Mouse (Mus musculus) lung, postnatal 4 days (tissue): ENCODE results near the gene Tardbp.

Experiments used
- DNase-seq, 2 experiments: peaks; one replicate each; pipeline ENCODE4 v3.0.0; 2021

Tardbp gene

DNA sequence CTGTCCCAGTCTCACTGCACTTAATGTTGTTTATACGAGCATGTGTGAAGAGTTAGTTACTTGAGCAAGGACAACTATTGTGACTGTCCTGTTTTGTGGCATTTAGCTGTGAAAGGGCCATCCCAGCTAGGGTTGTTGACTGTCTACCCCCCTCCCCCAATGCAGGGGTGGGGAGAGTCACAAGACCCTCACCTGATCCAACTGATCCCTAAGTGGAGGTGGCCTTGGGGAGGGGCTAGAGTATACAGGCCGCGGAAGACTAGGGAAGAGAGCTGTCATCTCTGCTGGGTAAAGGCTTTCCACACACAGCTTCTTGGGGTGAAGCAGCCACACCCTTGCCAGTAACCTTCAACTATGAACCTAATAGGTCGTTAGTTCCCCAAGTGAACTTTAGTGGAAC, 26.5 kb downstream of the Tardbp start:
- DNase-seq, result peak in 1 of 2 experiments; percentile 8

DNA sequence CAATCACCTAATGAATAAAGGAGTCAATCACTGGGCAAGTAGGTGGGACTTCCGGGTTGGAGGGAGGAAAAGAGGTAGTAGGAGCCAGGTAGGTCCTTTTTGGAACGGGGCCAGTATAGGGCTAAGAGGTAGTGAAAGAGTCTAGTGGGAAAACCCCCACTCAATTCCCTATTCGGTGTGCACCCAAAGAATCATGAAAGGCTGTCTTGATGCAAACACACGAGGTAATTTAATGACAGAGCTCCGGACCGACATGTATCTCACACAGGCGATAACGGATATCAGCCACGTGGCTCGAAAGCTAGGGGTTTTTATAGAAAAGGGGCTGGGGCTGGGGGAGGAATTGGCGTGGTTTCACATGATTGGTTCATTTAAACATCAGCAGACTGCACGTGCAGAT, 28.0 kb downstream of the Tardbp start:
- DNase-seq, result no peak

DNA sequence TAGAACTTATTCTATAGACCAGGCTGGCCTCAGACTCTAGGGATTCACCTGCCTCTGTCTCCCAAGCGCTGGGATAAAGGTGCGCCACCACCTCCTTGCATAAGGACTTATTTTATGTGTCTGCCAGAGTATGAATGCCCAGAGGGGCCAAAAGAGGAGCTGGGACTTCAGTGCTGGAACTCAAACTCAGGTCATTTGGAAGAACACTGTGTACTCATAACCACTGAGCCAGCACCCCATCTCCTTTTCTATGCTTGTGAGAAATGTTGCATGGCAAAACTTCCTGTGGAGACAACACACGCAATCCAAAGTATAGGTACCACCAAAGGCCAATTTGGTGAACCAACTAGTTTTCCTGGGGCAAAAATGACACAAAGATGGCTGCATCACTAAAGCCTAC, 30.1 kb downstream of the Tardbp start:
- peak in 1 of 2 experiments; percentile 8 for DNase-seq

DNA sequence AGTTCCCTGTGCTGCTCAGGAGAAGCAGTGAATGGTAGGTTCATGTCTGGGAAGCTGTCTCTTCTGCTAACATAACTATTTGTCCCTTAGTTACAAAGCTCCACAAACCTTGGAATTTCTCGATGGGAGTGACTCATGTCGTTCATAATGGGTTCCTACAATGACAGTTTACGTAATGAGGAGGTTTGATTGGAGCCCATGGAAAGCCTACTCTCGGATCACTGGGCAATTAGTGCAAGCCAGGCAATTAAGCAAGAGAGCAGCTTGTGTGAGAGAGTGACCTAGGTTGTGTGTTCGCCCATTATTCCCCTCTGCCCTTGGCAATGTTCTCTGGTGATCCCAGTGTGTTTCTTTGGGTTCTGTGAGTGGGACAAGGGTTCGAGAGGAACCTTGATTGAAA, 30.9 kb downstream of the Tardbp start:
- DNase-seq, result peak in 1 of 2 experiments; percentile 4

DNA sequence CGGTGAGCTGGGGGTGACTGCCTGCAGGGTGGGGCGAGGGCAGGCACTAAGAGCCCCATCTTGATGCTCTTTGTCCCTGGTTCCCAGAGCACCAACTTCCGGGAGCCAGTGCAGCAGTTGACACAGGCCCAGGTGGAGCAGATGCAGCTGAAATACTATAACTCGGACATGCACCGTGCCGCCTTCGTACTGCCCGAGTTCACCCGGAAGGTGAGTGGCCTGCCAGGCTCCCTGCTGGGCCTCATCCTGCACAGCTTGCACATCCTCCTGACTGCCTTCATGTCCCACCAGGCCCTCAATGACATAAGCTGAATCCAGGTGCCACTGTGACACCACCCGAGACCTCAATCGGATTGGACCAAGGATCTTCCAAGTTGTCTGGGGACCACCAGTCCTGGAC, 32.8 kb downstream of the Tardbp start:
- peak in 1 of 2 experiments; percentile 20 for DNase-seq

DNA sequence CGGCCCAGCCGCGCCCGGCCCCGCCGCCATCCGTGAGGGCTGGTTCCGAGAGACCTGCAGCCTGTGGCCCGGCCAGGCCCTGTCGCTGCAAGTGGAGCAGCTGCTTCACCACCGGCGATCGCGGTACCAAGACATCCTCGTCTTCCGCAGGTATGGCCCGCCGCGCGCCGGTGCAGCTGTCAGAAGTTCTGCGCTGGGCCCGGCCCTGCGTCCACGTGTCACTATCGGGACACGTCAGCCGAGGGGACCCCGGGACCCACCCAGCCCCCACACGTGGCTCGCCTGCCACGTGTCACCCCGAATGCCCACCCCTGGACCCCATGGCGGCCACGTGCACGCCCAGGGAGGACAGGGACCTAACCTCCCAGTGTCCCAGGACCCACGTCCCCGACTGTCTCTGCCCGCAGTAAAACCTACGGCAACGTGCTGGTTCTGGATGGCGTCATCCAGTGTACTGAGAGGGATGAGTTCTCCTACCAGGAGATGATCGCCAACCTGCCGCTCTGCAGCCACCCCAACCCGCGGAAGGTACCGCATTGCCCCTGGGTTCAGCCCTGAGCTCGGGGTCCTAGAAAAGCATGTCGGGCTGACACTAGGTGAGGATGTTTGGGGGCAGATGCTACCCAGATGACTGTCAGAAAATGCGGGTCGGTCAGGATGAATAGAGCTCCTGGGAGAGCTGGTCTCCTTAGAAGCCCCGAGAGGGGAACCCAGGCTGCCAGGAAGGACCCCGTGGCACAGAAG, 35.0 kb downstream of the Tardbp start:
- DNase-seq, result no peak

DNA sequence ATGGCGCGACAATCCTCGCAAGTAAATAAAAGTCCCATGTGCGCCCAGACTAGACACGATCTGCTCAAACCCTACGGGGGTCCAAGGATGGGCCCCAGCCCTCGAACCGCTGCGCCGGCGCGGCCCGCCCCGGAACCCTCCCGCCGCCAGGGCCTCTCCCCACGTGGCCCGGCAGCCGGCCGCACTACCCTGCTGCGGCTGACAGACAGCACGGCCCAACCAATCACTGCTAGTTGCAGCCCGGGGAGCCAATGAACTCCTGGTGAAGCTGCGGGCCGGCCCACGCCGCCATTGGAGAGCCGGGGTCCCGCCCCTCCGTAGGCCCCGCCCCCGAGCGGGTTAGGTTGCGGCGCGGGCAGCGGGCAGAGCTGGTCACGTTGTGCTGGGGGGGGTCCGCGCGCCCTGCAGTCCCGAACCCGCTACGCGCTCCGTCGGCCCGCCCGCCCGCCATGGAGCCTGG, 35.6 kb downstream of the Tardbp start, which contains the start of gene Srm:
Gene Srm, plus strand, starts transcription at position 333 of the 460 bp plus-strand sequence.
- DNase-seq, result peak; percentile 98 to 99

DNA sequence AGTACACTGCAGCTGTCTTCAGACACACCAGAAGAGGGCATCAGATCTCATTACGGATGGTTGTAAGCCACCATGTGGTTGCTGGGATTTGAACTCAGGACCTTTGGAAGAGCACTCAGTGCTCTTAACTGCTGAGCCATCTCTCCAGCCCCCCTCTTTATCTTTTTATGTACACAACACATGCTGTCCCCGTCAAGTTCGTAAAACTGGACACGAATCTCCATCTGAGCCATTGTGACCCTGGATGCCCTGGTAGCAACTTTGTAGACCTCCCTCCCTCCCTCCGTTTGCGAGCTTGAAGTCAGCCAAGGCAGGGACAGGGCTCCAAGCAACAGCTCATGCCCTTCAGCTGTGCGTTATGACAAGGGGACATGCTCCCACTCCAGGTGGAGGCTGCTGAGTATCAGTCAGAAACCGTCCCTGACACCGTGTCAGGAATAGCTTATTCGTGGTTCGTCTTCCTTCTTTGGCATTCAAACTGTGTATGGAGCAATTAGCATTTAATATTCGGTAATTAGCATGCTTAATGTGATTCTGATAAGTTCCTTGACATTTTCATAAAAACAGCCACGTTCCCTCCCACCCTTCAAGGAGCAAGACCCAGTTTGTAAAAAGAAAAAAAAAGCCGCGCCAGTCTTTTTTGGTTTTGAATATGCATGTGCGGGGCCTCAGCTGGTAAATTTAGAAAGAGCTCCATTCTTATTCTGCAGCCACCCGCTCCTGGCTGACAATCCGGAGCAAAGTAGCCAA, 36.2 kb downstream of the Tardbp start:
- no peak for DNase-seq

DNA sequence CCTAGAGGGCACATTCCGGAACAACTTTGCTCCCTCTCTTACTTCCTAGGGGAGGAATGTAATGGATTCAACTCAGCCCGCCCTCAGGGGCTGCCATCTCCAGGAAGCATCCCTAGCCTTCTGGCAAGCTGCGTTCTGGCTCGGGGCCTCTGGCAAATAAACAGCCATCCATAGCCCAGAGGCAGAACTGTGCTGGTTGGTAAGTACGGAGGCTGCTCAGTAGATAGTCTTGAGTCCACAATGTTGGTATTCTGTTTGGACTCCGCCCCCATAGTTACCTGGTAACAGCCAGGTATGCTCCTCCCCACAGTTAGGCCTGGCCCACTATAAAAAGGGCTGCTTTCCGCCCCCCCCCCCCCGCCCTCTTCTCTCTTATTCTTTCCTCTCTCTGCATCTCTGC, 37.3 kb downstream of the Tardbp start:
- peak in 1 of 2 experiments; percentile 28 for DNase-seq

DNA sequence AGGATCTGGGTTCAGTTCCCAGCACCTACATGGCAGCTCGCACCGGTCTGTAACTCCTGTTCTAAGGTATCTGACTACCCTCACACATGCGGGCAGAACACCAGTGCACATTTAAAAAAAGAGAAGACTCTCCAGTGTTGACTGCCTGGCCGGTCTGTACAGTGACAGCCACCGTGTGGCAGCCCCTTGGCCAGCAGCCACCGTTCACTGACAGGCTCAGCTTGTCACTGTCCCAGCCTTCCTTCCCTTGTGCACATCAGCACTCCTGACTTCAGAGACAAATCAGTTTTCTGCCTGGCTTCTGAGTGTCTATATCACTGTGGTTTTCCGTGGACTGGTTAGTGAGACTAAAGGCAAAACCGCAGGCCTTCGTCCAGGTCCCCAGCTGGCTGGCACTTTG, 38.0 kb downstream of the Tardbp start:
- DNase-seq, result peak in 1 of 2 experiments; percentile 43

DNA sequence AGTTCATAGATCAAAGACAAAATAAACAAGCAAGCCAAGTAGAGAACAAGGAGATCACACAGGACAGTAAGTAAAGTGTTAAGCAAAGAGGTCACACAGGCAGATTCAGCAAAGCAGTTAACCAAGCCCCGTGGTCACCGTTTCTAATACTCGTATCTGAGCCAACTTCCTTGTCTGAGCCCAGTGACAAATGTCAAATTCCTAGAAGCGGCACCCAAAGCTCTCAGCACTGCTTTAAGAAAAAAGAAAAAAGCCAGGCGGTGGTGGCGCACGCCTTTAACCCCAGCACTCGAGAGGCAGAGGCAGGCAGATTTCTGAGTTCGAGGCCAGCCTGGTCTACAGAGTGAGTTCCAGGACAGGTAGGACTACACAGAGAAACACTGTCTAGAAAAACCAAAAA, 40.2 kb downstream of the Tardbp start:
- DNase-seq, result no peak

DNA sequence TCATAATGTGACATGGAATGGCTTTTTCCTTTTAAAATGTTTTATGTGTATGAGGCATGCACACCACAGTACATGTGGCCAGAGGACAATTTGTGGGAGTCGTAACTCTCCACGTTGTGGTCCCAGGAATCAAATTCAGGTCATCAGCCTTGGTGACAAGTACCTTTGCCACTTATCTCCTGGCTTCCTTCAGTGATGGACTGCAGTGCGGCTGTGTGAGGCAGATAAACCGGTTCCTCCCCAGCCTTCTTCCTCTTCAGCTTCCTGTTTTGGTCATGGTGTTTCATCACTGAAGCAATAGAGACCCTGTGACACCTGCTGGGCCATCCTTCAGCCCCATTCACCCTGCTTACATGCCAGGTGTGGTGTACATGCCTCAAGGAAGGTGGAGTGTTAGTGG, 43.6 kb downstream of the Tardbp start:
- DNase-seq, result no peak

DNA sequence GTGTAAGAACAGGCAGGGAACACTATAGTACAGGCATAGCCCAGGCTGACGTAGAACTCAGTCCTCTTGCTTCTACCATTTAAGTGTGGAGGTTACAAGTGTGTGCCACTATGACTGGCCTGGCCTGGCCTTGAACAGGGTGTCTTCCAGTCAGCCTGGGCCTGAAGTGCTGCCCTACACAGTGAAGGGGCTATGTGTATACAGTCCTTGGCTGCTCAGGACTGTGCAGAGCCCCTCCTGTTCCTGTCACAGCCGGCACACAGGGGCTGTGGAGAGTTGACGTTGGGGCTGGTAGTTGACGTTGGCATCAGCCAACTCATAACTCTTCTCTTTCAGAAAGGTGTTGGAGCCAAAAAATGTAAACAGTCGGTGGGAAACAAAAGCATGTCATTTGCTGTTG, 45.4 kb downstream of the Tardbp start:
- DNase-seq, result no peak

DNA sequence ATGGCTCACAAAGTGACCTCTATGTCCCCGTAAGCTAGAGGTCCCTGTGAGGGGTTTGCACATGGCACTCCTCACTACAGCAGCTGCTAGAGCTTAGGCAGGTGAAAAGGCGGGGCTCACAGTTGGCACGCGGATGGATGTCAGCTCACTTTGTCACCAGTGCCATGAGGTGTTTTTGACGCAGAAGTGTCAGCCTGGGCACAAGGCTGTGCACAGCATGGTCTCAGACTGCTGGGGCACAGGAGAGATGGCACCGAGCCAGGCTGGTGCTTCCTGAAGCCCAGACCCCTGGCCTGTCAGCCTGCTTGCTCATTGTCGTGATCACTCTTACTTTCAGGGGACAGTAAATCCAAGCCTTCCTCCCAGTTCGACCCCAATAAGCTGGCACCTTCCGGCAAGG, 46.1 kb downstream of the Tardbp start:
- DNase-seq, result no peak

DNA sequence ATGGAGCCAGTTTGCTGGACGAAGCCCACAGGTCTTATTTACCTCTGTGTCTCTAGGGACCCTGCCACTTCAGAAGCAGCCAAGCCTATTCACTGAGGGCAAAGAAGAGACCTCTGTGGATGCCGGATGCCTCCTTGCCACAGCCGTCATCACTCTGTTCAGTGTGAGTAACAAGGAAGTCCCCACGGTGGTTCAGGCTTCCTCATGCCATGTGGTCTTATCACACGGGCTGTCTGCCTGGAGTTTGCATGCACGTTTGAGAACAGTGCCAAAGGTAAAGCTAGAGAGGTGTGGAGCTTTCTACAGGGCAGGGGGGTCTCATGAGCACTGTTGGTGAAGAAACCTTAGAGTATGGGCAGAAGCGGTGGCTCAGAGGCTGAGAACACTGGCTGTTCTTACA, 53.6 kb downstream of the Tardbp start:
- no peak for DNase-seq

DNA sequence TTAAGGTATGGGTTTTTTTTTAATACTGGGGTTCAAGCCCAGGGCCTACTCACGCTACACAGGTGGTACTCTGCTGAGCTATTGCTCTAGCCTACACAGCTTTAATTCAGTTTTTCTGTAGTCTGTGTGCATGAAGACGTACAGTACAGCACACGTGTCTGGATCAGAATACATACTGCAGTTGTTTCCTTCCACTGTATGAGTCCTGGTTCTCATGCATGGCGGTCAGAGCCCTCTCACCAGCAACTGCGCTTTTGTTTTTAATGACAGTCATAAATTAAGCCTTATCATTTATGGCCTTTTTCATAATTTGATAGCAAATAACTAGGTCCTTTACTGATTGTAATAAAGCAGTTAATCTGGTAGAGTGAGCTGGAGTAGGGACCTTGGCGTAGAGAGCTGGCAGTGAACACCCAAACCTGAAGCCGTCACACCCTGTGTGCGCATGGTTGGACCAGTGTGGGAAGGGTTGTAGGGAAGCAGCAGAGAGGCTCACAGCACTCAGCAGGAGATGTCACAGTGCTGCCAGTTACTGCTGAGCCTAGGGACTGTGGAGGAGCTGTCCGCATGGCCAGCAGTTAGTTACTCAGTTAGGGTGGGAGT, 56.0 kb downstream of the Tardbp start:
- DNase-seq, result no peak

DNA sequence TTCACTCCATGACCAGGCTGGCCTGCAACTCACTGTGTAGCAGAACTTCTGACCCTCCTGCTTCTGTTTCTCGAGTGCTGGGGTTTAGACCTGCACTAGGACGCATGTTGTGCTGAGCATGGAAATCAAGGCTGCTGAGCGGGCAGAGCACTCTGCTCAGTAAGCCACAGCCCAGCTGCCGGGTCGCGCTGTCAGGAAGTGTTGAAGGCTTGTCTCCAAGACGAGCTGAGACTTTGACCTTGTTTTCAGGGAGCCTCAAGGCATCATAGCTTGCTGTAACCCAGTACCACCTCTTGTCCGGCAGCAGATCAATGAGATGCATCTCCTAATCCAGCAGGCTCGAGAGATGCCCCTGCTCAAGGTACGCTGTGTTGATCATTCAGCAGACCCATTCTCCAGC, 56.7 kb downstream of the Tardbp start:
- no peak for DNase-seq

DNA sequence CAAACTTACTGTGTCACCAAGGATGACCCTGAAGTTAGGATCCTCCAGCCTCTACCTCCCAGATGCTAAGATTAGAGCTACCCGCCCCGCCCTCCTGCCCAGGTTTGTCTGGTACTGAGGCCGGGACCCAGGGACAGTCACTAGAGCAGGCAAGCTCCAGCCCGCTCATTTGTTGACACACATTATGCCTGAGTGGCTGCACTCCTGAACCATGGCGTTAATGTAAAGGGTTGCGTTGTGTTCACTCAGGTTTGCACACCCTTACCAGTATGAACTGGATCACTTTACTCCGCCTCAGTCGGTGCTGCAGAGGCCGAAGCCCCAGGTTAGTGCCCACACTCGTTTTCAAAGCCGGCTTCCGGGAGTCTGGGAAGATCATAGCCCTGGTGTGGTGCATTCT, 63.2 kb downstream of the Tardbp start:
- no peak for DNase-seq

DNA sequence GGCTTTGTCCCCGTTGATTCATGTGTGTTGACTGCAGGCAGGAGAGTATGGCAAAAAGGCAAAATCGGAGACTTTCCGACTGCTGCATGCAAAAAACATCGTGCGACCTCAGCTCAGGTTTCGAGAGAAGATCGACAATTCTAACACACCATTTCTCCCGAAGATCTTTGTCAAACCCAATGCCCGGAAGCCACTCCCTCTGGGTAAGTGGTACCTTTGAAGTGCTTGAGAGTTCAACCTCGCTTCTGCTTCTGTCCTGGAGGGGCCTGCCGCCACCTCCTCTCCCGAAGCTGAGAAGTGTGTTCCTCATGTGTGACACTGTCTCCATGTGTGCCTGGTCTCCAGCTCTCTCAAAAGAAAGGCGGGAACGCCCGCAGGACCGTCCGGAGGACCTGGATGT, 64.1 kb downstream of the Tardbp start:
- no peak for DNase-seq
